Mouse (Mus musculus): ENCODE measurements around the gene Myo1h. TPM values are rescaled to one million over a fixed set of nuclear protein-coding genes. Genes with fewer than 3 reads are reported as not detected.
A peak's percentile ranks its signal among the peaks of the same experiment; 100 is the strongest.

Myo1h gene
- polyA plus RNA-seq, 1 experiment from 2014 or later = 1.2 TPM

DNA sequence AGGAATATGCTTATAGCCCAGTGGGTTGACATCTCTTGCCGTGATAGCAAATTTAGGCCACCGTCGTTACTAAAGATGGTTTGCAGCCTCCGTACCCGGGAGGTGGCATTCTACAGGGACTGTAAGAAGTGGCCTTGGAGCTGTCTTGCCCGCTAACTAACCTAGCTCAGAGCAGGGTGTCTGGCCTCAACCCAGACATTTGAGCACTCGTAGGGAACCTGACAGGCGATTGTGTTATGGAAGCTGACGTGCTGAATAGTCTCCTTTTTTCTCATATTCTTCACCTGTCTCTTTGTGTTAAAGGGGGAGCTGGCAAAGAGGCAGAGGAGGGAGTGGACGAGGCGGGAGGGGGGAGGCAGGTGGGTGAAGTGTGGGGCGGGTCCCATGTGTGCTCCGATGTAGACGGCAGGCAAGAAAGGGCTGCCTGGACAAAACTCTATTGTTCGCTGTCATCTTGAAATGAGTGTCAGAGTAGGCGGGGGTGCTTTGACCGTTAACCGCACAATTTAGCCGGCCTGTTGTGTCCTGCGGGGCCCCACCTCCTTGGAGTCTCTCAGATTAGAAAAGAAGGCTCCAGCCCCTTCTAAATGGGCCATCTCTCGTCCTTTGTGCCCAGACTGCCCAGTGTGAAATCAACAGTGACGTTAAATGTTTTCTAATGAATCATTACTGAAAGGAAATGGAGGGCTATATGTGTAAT lies 10.3 kb downstream of the Myo1h start:
- peaks cover 29% of the 10 kb centered on the region for H3K4me1 ChIP-seq
- 76% methylated on average over 22 of the region's 22 CpGs for WGBS
- H3K27ac ChIP-seq = peak overlapping the region; percentile 22; the same call in 1 of the 2 replicates
- DNase-seq (ENCODE audit: low spot score) = no peak
- no peaks in the 10 kb centered on the region for H3K36me3 ChIP-seq
- H3K9me3 ChIP-seq (replicated peaks) = no peaks in the 10 kb centered on the region
- peaks cover 12% of the 10 kb centered on the region; the same call in 1 of the 2 replicates for H3K27me3 ChIP-seq (ENCODE audit: low read depth, poor library complexity, severe bottlenecking)
- no peak overlapping the region for H3K4me3 ChIP-seq

DNA sequence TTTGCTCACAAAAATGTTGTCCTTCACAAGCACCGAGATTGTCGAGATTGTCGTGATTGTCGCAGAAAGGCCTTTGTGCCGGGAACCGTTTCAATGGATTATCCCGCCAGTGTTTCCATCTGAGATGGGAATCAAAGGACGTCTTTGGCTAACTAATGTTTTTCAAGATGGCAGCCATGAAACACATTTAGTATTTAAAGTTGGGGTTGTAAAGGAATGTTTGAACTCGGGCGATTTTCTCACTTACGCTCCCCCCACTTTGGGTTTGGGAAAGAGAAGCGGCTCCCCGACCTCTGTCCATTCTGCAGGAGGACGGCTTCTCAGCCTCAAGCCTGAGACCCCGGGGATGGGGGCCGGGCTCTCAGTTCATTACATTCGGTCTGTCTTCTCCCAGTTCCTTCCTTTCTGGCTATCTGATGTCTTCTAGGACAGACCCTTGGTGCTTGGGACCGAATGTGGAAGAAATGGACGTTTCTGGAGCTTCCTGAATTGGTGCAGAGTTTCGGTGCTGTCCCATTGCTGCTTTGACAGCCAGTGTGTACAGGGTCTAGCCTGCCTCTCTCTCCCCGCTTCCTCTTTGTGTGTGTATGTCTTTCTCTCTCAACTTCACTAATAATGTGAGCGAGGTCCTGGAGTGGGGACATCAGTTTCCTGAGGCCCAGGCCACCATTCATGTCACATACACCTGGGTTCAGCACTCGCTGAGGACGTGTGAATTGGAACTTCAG lies 11.1 kb downstream of the Myo1h start:
- Histone ChIP-seq H3K9me3 (replicated peaks) (no peaks in the 10 kb centered on the region), H3K36me3 (no peaks in the 10 kb centered on the region), H3K4me3 (no peak overlapping the region), H3K4me1 (peaks cover 29% of the 10 kb centered on the region), H3K27ac (no peak overlapping the region), H3K27me3 (ENCODE audit: low read depth, poor library complexity, severe bottlenecking) (peaks cover 12% of the 10 kb centered on the region; the same call in 1 of the 2 replicates)
- whole genome bisulfite sequencing = 88% methylated on average over 24 of the region's 24 CpGs
- DNase-seq (ENCODE audit: low spot score) = no peak

DNA sequence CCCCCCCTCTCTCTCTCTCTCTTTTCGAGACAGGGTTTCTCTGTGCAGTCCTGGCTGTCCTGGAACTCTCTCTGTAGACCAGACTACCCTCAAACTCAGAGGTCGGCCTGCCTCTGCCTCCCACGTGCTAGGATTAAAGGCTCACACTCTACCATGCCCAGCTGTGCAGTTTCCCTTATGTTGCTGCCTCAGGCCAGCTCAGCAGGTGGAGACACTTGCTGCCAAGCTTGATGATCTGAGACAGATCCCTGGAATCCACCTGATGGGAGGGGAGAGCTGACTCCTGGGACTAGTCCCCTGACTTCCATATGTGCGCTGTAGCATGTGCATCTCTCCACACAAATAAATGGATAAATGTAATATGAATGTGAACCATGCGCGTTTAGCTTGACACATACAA lies 14.2 kb downstream of the Myo1h start:
- DNase-seq (ENCODE audit: low spot score) = no peak
- H3K27me3 ChIP-seq (ENCODE audit: low read depth, poor library complexity, severe bottlenecking) = peaks cover 12% of the 10 kb centered on the region; the same call in 1 of the 2 replicates
- no peak overlapping the region for H3K4me3 ChIP-seq
- H3K9me3 ChIP-seq (replicated peaks) = no peaks in the 10 kb centered on the region
- 77% methylated on average over 6 of the region's 6 CpGs for WGBS
- no peak overlapping the region for H3K27ac ChIP-seq
- no peaks in the 10 kb centered on the region for H3K36me3 ChIP-seq
- peaks cover 23% of the 10 kb centered on the region for H3K4me1 ChIP-seq

DNA sequence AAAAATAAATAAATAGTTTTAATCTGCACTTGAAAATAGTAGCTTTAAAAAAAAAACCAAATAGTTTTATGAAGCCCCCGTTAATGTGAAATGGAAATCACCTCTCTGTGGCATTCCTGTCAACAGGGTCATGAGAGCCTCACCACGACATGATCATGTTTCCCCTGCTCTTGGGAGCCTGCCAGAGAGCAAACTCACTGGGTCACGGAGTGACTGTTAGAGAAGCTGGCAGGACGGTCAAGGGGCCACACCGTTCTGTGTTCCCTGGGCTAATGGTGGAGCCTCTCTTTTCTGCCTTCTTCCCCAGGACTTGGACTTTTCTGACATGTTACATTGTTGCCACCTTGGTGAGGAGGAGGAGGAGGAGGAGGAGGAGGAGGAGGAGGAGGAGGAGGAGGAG lies 17.5 kb downstream of the Myo1h start:
- Histone ChIP-seq H3K4me3 (no peak overlapping the region), H3K27ac (peak overlapping the region; percentile 32), H3K9me3 (replicated peaks) (no peaks in the 10 kb centered on the region), H3K4me1 (peaks cover 8% of the 10 kb centered on the region), H3K27me3 (ENCODE audit: low read depth, poor library complexity, severe bottlenecking) (peaks cover 10% of the 10 kb centered on the region; the same call in 1 of the 2 replicates), H3K36me3 (no peaks in the 10 kb centered on the region)
- 75% methylated on average over 5 of the region's 5 CpGs for WGBS
- no peak for DNase-seq (ENCODE audit: low spot score)

DNA sequence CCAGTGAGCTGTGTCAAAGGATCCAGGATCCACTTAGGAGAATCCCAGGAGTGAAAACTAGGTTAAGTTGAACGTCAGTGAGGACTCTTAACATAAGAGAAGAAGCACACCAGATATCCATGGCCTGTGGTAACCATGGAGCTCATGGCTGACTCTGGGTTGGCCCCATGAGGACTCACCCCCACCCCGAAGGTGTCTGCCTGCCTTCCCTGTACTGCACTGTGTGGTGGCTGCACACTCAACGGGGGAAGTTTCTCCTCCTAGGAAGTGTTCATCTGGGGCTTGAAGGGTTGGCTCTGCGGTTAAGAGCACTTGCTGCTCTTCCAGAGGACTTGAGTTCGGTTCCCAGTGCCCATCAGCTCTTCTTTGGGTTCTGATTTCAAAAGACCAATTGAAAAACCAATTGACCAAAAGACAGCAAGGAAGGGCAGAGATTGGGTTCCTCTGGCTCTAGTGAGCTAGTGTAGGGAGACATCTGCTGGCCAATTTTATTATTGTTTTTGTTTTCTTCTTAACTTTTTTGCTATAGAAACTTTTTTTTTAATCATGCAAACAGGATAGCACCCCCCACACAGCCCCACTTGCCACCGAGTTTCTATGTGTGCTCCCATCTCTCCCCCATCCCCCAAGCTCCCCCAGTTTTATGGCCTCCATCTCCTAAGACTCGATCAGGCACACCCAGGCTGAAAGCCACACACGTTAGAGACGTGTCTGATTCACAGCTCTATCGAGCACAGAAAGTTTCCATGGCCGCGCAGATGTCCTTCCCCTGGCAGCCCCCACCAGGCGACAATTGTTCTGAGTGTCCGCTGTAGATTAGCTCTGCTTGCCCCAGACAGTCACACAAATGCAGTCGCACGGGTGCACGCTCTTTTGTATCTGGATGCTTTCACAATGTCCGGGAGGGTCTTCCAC lies 20.1 kb downstream of the Myo1h start:
- H3K27ac ChIP-seq = peak overlapping the region; percentile 17; the same call in 1 of the 2 replicates
- peaks cover 8% of the 10 kb centered on the region for H3K4me1 ChIP-seq
- no peak overlapping the region for H3K4me3 ChIP-seq
- H3K36me3 ChIP-seq = no peaks in the 10 kb centered on the region
- 59% methylated on average over 18 of the region's 18 CpGs for WGBS
- DNase-seq (ENCODE audit: low spot score) = no peak
- H3K27me3 ChIP-seq (ENCODE audit: low read depth, poor library complexity, severe bottlenecking) = no peaks in the 10 kb centered on the region
- H3K9me3 ChIP-seq (replicated peaks) = no peaks in the 10 kb centered on the region

DNA sequence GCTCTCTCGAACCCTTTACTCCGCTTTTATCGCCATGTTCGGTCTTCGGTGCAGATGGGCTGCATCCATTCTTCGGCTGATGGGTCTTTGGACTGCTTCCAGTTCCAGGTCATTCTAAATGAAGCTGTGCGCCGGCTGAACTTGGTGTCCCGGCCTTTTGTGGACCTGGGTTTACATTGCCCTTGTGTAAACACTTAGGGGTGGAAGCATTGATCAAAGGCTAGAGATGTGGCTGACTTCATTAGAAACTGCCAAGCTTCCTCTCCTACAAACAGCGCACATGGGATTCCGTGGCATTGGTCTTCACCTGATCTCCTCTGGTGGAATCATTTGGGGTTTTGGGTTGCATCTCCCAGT lies 20.7 kb downstream of the Myo1h start:
- H3K36me3 ChIP-seq = no peaks in the 10 kb centered on the region
- peaks cover 9% of the 10 kb centered on the region for H3K4me1 ChIP-seq
- no peaks in the 10 kb centered on the region for H3K9me3 ChIP-seq (replicated peaks)
- H3K4me3 ChIP-seq = no peak overlapping the region
- no peak for DNase-seq (ENCODE audit: low spot score)
- H3K27me3 ChIP-seq (ENCODE audit: low read depth, poor library complexity, severe bottlenecking) = no peaks in the 10 kb centered on the region
- 71% methylated on average over 11 of the region's 11 CpGs for WGBS
- peak overlapping the region; percentile 17; the same call in 1 of the 2 replicates for H3K27ac ChIP-seq

DNA sequence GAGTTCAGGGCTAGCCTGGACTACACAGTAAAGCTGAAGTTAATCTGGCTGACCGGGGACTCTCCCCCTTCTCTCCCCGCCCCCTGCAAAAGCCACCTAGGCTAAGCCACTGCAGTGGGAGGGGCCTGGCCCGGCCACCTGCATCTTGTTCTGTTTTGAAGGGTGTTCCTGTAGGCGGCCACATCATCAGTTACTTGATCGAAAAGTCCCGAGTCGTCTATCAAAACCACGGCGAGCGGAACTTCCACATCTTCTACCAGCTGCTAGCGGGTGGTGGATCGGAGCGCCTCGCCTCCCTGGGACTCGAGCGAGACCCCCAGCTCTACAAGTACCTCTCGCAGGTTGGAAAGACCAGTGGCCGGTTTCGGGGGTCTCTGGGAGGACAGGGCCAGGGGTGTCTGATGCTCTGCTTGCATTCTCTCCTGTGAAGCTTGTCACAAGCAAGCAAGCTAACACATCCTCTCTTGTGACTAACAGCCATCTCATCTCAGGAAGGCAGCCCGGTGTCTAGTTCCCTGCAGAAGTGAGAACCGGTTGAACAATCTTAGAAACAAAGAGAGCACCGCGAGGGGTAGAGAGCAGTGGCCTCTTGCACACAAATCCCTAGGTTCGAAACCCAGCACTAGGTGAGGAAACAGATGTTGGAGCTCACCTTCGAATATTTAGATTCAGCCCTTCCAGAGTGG lies 34.3 kb downstream of the Myo1h start:
- Histone ChIP-seq H3K27ac (peak overlapping the region; percentile 15), H3K36me3 (no peaks in the 10 kb centered on the region), H3K27me3 (ENCODE audit: low read depth, poor library complexity, severe bottlenecking) (peaks cover 5% of the 10 kb centered on the region), H3K4me1 (peaks cover 15% of the 10 kb centered on the region), H3K4me3 (peak overlapping the region; percentile 16; the same call in 1 of the 2 replicates), H3K9me3 (replicated peaks) (no peaks in the 10 kb centered on the region)
- 58% methylated on average over 25 of the region's 25 CpGs for WGBS
- DNase-seq (ENCODE audit: low spot score) = no peak

DNA sequence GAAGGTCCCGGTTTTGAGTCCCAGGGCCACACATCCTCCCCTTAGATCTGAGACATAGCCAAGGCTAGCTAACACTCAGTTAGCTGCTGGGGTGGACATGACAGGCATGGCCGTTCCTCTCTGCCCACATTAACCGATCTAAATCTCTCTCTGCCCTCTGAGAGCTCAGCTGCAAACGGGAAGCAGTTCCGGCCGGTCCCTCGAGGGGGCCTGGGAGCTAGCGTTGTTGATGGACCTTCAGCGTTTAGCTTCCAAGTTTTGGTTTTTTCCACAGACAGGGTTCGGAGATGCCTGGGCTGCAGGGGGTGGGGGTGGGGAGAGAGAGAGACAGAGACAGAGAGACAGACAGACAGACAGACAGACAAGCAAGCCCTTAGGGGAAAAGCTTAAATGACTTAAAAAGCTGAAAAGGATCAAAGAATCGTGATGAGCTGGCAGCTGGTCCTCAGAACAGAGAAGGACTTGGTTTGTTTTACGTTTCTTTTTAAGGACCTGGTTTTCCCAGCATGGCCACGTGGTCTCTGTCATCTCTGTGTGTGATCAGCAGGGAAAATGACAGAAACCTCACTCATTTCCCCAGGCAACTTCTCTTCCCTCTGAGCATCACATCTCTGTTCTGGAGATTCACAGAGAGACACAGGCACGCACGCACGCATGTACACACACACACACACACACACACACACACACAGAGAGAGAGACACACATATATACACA lies 35.0 kb downstream of the Myo1h start:
- no peaks in the 10 kb centered on the region for H3K9me3 ChIP-seq (replicated peaks)
- H3K36me3 ChIP-seq = no peaks in the 10 kb centered on the region
- peak overlapping the region; percentile 15 for H3K27ac ChIP-seq
- H3K27me3 ChIP-seq (ENCODE audit: low read depth, poor library complexity, severe bottlenecking) = peaks cover 5% of the 10 kb centered on the region
- H3K4me1 ChIP-seq = peaks cover 13% of the 10 kb centered on the region
- peak; percentile 72 for DNase-seq (ENCODE audit: low spot score)
- 25% methylated on average over 16 of the region's 16 CpGs for WGBS
- peak overlapping the region; percentile 16; the same call in 1 of the 2 replicates for H3K4me3 ChIP-seq

DNA sequence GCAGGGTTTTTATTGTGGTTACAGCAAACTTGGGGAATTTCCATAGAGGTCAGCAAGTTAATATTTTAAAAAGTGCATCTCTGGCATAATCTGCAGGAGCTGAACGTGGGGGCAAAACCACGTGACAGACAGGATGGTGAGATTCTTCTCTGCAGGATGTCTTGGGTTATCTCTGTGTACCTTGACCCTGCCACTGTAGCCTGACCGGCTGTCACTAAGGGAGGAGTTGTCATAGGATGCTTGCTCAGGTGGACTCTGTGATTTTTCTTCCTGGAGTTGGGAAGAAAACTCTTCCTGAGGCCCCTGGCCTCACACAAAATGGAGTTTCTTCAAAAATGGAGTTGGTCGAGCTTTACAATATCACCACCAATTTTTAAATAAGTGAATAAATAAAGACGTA lies 54.0 kb downstream of the Myo1h start:
- Histone ChIP-seq H3K27ac (no peak overlapping the region), H3K27me3 (ENCODE audit: low read depth, poor library complexity, severe bottlenecking) (peaks cover 4% of the 10 kb centered on the region; the same call in 1 of the 2 replicates), H3K4me1 (peaks cover 11% of the 10 kb centered on the region; the same call in 1 of the 2 replicates), H3K36me3 (no peaks in the 10 kb centered on the region), H3K4me3 (no peak overlapping the region), H3K9me3 (replicated peaks) (no peaks in the 10 kb centered on the region)
- 91% methylated on average over 5 of the region's 5 CpGs for WGBS
- no peak for DNase-seq (ENCODE audit: low spot score)

DNA sequence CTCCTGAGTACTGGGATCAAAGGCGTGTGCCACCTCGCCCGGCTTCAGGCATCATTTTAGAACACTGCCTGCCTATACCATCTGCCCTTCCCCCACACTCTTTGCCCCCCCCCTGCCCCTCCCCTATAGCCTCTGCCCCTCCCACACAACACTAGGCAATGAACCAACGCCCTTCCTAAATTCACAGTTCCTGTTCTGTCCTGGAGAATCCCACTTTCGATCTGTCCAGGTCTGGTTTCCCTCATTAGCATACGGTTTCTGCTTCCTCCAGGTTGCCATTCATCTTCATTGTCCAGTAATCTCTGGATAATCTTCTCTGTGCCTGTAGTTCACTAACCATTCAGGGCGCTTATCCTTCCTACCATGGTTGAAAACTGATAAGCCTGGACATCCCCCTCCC lies 54.6 kb downstream of the Myo1h start:
- Histone ChIP-seq H3K9me3 (replicated peaks) (no peaks in the 10 kb centered on the region), H3K36me3 (no peaks in the 10 kb centered on the region), H3K27ac (no peak overlapping the region), H3K4me3 (no peak overlapping the region), H3K4me1 (peaks cover 12% of the 10 kb centered on the region; the same call in 1 of the 2 replicates), H3K27me3 (ENCODE audit: low read depth, poor library complexity, severe bottlenecking) (peaks cover 4% of the 10 kb centered on the region; the same call in 1 of the 2 replicates)
- no peak for DNase-seq (ENCODE audit: low spot score)
- WGBS = 87% methylated on average over 7 of the region's 7 CpGs

DNA sequence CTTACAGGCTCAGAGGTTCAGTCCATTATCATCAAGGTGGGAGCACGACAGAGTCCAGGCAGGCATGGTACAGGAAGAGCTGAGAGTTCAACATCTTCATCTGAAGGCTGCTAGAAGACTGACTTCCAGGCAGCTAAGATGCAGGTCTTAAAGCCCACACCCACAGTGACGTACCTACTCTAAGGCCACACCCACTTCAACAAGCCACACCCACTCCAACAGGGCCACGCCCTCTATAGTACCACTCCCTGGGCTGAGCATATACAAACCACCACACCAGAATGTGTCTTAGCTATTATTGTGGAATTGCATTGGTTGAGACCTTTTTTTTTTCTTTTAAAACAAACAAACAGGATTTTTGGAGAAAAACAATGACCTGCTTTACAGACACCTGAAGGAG lies 56.6 kb downstream of the Myo1h start:
- DNase-seq (ENCODE audit: low spot score) = no peak
- Histone ChIP-seq H3K4me3 (no peak overlapping the region), H3K36me3 (no peaks in the 10 kb centered on the region), H3K4me1 (peaks cover 12% of the 10 kb centered on the region; the same call in 1 of the 2 replicates), H3K27me3 (ENCODE audit: low read depth, poor library complexity, severe bottlenecking) (no peaks in the 10 kb centered on the region), H3K9me3 (replicated peaks) (no peaks in the 10 kb centered on the region), H3K27ac (no peak overlapping the region)
- 57% methylated on average over 3 of the region's 3 CpGs for WGBS

Data from limb, embryonic 10.5 days (tissue).